Mouse (Mus musculus) ovary, postnatal 14 days (tissue): ENCODE results near the gene Smtn.

ENCODE experiments used
- DNase-seq: peaks from one replicate; pipeline ENCODE4 v3.0.0; 2022; ENCODE audit warnings: low spot score

Smtn gene

DNA sequence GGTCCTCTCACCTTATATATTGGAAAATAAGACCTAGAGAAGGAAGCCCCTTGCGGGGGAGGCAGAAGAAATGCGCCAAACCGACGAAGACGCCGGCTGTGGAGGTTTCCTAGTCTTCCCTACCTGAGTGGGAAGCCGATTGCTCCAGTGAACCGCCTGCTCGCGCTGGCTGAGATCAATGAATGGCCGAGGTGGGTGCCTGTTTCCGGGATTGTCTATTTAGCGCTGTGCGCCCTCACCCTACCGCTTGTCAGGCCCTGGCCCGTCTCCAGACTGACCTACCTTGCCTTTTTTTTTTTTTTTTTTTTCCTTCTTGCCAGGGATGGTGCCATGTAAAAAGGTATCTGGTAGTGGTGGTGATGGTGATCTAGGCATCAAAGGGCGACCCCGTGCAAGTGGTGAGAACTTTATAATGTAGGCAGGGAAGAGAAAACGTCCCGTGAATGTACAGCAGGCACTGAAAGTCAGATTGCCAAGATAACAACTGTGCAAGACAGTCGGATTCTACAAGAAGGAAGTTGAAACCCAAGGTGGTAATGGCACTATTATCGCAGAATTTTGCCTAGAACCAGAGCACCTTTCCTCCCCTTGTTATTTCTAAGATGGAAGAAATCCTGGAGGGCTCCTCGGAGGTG is at the start of gene Smtn:
Smtn (minus strand) TSS at position 162 of the 635 bp plus-strand sequence.
- DNase-seq, result no peak

DNA sequence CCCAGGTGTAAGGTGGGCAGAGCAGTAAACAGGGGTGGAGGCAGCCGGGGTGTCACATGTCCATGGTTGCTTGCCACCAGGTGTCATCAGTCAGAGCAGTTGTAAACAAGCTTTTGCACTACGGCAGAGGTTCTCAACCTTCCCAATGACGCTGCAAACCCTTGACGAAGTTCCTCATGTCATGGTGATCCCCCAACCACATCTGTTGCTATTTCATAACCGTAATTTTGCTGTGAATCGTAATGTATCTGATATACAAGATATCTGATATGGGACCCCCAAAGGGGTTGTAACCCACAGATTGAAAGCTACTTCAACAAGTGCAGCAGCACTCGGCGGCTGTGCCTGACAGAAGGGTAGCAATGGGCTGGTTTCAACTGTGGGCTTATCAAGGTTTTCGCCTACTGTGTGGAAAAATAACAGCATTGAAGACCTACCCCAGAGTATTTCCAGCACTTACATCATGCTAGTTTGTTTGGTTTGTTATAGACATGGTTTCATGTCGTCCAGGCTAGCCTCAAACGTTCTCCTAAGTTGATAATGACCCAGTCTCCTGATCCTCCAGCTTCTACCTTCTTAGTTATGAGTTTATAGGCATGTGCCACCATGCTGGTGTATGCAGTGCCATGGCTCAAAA is 47.7 kb upstream of the Smtn start:
- no peak for DNase-seq

DNA sequence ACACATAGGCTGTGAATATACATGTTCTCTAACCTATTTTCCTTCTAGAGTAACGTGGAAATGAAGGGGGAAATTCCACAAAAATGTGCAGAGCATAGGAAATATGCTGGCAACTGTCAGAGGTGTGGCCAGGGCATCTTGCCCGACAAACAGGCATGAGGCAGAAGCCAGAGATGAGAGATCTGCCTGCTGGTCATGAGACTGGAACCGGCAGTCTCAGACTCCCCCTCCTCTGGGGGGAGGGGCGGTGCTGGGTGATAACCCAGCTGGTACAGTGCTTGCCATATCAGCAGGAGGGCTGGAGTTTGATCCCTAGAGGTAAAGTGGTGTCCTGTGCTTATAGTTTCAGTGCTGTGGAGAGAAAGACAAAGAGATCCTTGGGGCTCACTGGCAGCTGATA is 46.9 kb upstream of the Smtn start:
- DNase-seq, result no peak

DNA sequence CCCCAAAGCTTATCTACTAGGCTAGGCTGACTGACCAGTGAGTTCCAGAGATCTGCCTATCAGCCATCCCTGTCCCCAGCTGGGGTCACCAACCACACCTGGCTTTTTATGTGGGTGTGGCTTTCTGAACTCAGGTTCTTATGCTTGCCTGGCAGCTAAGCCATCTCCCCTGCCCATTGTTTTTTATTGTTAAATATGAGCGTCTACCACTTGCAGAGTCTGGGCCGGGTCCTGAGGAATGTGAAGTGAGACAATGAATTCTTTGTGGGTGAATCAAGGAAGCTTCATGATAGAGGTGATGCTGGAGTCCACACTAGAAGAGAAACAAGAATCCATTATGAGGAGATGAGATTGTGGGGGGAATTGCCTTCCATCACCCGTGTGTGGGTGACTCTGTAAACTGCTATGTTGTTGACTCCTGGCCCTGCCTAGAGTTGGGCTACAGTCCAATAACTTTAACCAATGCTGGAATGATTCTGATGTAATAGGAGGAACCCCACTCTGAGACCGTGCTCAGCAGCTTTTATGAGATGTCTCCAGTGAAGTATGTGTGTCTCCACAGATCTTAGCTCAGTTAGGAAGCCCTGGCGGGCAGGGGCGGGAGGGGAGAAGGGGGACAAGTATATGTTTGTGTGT is 45.7 kb upstream of the Smtn start:
- DNase-seq, result no peak

DNA sequence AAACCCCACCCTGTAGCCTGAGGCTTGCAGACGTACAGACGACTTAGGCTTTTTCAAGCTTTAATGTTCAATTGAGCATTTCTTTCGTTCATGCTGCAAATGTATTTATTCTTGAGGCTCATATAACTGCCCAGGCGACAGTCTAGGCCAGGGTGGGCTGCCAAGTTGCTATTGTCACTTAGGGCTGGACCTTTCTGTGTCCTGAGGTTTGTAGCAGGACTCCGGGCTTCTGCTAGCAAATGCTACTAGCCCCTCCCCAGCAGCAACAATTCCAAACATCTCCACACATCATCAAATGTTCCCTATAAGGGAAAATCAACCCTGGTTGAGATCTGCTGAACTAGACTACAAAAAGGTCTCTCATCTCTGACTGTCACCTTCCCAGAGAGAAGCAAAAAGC is 42.7 kb upstream of the Smtn start:
- DNase-seq, result no peak

DNA sequence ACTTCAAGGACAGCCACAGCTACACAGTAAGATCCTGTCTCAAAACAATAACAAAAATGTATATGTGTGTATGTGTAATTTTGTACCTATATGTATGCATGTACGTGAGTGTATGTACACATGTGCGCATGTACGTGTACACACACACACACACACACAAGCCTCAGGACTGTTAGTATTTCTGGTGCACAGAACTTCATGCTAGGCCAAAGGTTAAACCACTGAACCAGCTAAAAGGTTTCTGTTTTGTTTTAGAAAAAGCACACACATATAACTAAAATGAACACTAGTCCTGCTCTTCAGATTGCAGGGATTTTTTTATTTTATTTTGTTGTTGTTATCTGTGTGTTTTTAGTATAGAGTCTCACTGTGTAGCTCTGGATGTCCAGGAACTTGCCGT is 41.5 kb upstream of the Smtn start:
- DNase-seq, result no peak

DNA sequence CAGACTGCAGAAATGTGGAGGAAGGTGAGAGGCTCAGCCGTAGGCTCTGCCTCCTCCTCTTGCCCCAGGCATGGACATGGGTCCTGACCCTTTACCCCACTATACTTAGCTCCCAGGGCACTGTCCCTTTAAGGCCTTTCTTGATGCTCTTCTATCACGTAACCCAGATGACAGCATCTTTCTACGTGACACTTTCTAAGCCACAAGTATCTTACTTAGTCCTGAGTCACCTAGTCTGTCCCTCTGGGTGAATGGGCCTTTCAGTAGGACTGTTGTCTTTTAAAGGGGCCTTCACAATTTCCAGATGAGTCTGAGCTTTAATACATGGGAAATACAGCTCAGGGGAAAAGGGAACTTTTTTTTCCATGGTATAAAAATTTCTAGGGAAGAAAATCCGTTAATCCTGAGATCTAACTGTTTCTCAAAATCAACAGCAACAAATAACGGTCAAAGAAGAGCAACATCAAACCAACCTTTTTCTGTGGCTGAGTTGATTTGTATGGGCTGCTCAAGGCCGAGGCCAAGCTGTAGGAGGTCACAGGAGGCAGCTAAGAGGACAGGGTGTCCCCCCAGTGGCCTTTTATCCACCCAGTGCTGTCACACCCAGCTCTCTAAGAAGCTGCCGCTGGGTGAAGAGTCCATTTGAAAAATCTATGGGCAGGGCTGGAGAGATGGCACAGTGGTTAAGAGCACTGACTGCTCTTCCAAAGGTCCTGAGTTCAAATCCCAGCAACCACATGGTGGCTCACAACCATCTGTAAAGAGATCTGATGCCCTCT is 40.1 kb upstream of the Smtn start:
- DNase-seq, result no peak

DNA sequence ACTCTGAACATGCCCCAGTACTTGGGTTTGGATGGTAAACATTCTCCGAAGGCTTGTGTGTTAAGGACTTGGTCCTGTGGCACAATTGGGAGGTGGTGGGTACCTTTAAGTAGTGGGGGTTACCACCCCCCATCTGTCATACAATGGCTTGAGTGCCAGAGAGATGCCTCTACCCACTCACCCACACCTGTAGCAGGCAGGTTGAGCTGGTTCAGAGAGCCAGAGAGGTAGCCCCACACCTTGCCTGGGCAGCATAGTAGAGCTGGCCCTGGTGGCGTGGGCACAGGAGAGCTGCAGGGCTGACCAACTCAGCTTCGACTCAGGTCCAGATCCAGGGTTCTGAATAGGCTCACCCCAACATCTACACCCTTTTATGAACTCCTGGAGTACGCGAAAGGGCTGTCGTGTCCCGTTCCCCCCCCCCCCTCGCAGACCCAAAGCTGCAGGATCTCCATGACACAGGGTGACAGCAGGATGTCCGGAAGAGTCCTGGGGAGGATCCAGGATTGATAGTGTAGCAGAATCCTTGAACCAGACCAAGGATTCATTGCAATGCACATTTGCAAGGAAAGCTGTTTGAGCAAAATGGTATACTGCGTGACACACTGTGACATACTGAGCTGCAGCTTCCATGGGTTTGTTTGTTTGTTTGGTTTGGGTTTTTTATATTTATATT is 37.8 kb upstream of the Smtn start:
- no peak for DNase-seq

DNA sequence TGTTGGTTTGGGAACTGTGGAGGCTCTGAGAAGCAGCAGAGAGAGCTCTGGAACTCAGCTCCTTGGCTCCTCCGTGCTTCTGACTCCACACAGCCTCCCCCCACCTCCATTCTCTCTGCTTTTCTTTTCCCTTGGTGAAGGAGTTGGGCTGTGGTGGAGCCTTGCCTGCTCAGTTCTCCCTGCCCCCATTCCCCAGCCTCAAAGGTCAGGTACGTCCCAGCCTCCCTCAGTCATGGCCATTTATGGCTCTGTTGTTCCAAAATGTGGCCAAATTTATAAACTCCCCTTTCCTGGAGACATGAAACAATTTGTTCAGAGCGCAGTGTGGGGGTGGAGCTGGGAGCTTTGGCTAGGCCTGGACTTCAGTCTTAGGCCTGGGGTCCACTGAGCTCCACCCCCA is 34.8 kb upstream of the Smtn start:
- no peak for DNase-seq

DNA sequence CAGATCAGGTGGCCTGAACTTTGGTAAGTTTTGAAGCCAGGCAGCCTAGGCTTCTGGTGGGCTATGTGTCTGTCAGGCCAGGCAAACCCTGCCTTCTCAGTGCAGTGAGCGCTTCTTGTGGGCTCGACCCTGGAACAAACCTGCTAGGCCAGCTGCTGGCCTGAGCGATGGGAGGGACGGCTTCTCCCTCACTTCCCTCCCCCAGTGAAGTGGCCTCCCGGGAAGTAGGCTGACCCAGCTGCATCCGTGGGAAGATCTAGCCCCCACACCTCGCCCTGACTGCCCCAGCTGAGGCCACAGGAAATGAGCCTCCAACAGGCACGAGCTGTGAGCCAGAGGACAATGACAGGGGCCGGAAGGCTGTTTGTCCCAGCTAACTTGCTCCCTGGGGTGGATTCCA is 32.7 kb upstream of the Smtn start:
- DNase-seq, result peak; percentile 41

DNA sequence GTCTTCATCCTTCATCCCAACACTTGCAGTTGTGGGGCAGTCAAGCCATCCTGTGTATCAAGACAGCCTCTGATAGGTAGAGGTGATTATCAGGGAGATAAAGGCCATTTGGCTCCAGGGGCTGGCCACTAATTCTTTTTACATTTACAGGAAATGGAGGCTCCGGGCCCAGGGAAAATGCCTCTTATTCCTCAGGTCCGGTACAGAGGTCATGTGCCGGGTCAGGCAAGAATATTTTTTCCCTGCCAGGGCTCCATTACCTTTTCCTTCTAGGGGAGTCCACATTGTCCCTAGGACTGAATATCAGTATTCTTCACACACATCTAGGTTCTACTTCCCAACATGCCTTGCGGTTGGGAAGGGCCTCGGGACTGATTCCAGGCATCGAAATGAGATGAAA is 31.8 kb upstream of the Smtn start:
- DNase-seq, result no peak

DNA sequence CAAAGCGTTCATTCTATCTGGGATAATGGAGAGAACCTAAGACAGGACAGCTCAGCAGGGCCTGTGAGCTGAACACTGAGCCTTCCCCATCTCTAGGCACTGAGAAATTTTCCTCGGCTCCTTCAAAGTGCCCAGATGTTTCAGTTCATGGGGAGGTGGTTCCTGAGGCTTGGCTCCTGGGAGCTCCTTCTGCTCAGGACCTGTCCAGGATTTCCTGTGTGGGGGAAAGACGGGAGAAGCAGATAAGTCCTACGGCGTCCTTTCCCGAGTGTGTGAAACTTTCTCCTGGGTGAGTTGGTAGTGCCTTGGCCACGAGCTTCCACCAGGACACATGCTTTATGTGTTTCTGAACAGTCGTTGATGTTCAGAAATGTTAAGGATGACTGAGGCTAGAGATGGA is 29.9 kb upstream of the Smtn start:
- DNase-seq, result no peak

DNA sequence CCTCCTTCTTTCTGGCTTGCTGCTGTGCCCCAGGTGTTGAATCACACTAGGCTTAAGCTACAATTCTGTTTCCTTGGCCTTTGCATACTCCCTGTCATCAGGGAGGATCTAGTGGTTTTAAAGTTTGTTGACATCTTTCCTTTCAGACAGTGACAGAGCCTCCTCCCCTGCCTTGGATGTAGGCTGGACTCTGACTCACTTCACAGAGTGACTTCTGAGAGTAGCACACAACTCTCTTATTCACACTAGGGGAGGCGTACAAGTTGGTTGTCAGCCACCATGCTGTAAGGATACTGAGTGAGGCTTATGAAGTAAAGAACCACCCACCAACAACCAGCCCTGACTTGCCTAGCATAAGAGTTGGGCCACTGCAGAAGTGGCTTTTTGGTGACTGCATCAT is 27.5 kb upstream of the Smtn start:
- no peak for DNase-seq

DNA sequence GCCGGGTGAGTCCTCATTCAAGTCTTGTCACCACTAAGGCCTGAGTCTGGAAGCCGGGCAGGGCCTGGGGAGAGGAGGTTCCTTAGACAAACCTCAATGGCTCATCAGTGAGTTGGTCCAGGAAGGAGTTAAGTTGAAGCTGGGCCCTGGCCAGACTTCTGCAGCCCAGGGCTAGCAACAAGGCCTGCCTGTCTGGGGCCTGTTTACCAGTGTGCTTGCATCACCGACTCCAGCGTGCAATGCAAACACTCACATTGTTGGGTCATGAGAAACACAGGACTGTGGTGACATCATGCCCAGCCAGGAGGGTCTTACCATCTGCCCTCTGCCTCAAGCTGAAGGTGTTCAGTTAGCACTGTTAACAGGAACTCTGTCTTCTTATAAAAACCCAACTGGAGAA is 25.6 kb upstream of the Smtn start:
- DNase-seq, result no peak

DNA sequence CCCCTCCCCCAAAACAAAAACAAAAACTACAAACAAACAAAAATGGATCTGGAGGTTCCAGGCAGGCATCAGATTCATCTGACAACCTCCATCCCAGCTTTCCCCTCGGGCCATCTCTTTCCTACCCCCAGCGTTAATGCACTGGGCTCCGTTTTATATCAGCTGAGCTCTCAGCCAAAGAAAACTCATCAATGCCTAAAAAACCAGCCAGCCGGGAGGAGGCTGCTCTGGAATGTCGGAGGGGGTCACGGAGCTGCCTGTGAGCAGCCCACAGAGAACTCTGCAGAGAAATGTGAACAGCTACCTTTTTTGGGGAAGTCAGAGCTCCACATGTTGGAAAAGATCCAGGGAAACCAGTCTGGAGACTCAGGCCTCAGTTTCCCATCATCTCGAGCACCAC is 24.0 kb upstream of the Smtn start:
- no peak for DNase-seq

DNA sequence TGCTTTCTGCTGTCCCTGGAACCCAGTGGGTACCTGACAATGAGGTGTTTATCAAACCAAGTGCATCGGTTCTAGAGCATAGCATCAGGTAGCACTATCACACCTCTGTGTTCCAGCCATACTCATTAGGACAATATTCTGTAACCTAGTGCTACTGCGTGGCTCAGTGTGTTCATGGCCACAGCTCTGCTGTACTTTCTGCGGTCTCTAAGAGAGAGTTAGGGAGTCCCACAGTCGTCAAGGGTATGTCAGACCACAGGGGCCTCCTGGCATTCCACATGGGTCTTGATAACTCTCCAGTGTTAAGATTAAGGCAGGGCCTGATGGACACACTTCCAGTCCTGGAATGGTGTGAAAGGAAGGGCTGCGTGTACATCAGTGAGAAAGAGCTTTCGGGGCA is 23.4 kb upstream of the Smtn start:
- DNase-seq, result no peak

DNA sequence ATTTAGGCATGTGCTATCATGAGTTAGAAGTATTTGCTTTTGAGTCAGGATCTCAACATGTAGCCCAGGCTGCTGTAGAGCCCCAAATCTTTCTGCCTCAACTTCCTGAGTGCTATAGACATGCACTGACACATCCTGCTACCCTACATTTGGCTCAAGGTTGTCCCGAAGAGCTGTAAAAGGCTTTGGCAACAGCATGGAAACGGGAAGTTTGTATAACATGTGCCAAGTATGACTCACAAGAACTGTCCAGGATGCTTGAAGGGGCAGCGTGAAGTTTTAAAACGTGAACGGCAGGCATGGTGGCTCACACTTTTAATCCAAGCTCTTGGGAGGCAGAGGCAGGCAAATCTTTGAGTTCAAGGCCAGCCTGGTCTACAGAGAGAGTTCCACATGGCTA is 19.8 kb upstream of the Smtn start:
- no peak for DNase-seq

DNA sequence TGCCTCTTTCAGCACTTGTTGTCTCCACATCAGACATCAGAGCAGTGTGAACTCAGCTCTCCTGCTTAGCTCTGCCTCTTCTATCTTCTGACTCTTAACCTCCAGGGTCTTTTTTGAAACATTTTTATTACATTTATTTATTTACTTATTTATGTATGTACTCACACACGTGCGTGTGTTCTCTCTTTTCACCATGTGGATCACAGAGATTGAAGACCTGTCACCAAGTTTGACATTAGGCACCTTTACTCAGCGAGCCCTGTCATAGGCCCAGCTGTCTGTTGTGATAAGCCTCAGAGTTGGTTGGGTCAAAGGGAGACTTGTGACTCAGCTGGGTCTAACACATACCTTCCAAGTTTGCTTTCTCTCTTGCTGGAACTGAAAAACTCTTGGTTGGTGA is 17.4 kb upstream of the Smtn start:
- DNase-seq, result no peak

DNA sequence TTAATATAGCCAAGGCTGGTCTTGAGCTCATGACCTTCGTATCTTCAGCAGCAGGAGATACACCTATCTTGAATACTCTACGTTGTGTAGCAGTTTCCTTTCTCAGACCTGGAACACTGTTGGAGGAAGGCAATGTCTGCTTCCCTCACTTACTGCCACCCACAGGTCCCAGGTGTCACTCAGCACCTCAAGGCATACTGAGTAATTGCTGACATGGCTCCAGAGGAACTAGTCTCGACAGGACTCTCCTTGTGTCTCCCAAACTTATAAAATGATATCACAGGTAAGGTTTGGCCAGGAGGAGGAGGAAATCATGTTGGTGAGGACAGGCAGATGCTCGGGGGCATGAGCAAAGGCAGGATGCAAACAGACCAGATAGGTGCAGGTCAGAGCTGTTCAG is 14.6 kb upstream of the Smtn start:
- no peak for DNase-seq

DNA sequence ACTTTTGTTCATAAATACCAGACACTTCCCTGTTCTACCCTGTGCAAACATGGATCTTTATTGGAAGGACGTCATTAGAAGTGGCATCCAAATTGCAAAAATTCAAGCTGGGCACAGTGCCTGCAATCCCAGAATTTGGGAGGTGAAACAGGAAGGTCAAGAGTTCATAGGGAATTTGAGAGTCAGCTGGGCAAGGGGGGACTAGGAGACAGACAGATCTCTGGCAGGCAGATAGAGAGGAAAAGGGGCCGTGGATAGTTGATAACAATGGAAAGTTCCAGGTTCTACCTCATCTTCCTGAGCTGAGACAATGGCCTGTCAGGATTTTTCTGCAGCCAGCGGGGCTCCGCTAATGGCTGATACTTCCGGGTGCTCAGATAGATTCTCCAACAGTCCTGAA is 9.4 kb upstream of the Smtn start:
- no peak for DNase-seq

DNA sequence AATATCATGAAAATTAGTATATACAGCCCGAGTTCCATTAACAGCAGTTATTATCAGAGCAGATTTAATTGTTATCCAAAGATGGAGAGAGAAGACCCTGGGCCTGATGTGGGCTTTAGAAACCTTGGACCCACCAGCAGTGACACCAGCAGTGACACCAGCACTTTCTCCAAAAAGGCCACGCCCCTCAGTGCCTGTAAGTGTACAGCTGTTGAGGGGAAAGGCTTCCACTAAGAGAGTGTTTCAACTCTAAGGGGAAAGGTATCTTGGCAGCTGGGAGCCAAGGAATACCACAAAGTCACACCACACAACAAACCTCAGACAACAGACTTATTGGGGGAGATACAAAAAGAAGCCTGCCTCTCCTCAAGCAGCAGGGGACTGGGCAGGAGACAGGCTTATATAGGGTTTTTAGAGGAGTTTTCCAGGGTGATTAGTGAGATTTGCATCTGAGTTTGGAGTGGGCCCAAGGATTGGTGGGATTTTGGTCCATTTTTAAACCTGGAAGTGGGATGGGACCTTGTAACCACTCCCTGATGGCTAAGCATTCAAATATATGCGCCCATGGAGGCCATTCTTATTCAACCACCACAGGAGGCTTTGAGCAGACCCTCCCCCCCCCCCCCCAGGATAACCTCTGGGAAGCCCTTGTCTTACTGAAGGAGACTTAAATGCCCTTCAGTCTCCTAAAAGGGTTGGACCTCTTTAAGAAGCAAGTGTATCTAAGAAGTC is 8.3 kb upstream of the Smtn start:
- no peak for DNase-seq

DNA sequence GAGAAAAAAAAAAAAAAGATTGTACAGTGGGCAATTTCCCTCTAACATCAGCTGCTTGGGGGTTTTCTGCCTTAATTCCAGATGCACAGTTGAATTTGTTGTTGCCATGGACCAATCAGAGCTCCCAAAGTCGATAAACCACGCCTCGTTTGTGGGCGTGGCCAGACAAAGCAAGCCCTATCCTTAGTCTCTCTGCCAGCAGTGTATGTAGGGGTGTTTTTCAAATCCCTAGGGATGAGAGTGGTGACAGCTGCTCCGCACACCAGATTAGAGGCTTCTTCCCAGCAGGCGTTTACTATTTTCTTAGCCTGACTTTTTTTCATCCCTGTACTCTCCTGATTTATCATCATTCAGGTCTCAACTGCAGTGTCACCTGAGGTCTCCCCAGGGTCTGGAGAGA is 7.6 kb upstream of the Smtn start:
- no peak for DNase-seq
